Mouse (Mus musculus): ENCODE results near the gene Rin3.

DNA sequence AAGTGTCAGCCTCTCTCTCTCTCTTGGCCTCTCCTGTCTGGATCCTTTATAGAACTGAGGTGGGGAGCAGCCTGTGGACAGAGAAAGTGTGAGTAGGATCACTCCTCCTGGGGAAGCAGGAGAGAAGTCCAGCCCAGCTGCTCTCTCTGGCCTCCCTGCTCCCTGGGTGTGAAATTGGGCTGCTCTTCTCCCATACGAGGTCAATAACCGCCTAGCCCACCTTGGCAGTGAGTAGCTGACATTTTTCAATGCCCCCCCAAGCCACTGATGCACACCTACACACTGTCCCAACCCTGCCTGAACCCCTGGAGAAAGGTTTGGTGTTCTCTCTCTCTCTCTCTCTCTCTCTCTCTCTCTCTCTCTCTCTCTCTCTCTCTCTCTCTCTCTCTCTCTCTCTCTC lies 13.7 kb upstream of the Rin3 start:
- TF ChIP-seq CTCF (IDR thresholded peaks at IDR 0.05; ENCODE audit: extremely low read depth, insufficient read depth, low read length), result no peak
- no peak for TF ChIP-seq POLR2A (IDR thresholded peaks at IDR 0.05; ENCODE audit: extremely low read depth, insufficient read depth, low read length)

All from cortical plate, adult 2 months (tissue).